ENCODE assay signal across 8 mouse cellular contexts in the genomic region with DNA sequence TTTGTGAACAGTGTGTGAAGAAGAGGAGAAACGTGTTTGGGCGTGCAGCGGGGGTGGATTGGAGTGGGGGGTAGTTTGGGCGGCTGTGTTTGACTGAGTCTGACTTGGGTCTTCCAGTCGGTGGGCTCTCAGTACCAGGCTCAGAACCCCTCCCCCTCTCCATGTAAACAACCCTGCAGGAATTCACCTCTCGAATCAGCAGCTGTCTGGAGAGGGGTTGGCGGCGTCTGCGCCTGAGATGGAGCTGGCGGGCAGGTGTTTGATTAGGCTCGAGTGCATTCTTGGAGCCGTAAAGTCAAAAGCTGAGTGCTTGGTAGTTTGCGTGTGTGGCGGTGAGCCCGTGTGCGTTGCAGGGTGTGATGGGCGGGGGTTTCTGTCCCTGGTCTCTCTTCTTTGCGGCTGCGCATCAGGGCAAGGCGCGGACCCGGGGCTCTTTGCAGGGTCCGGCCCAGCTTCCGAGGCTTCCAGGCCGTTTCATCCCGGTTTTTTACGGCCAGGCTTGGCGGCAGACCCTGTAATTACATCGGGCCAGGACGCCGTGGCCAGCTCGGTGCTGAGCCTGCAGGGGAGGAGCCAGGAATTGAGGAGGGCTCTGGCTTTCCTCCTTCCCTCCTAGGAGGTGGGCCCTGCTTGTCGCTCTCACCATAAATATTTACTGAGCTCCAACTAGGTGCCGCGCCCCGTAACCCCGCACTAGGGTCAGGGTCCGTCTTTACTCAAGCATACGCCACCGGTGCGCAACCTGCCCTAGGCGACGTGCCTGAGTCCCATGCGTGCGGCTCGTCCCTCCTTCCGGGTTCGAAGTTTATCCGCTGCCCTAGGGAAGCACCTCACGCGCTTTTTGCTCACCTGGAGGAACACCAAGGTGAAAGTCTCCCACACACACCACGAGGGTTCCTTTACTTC. TPM values are rescaled to one million over a fixed set of nuclear protein-coding genes. Genes with fewer than 3 reads are reported as not detected.
A peak's percentile ranks its signal among the peaks of the same experiment; 100 is the strongest.
DNase-seq lines count a peak whose midpoint lies in the region; ATAC-seq and TF ChIP-seq lines count a peak whose summit lies in the region.

A gene (minus strand): TSS at position 537 of the 906 bp plus-strand sequence.

- H3K4me3 ChIP-seq in heart, embryonic 12.5 days: peak within 1 kb of the TSS; percentile 64
- peak within 1 kb of the TSS; percentile 65 for H3K4me3 ChIP-seq in kidney, embryonic 15.5 days (replicated peaks)
- H3K4me3 ChIP-seq in lung, embryonic 14.5 days (ENCODE audit: low read depth, low read length): peak within 1 kb of the TSS; percentile 61

- peak; percentile 31 for TF ChIP-seq CTCF in lung, embryonic 14.5 days (IDR thresholded peaks at IDR 0.05; ENCODE audit: low read depth)

- DNase-seq in B cell, adult 2 months: peak; percentile 28 to 36
- DNase-seq in R1 (ENCODE audit: low read depth, low spot score): peak; percentile 67
- peak; percentile 70 for DNase-seq in embryo, embryonic 11 days
- peak; percentile 75 for DNase-seq in lung, embryonic 14.5 days
- peak; percentile 30 for DNase-seq in ovary, postnatal 10 days (ENCODE audit: low spot score)
- no peak for DNase-seq in frontal cortex, adult 2 months (ENCODE audit: extremely low spot score in 1 of 2, low spot score in 1 of 2)

- H3K27ac ChIP-seq in heart, embryonic 12.5 days (ENCODE audit: poor library complexity, severe bottlenecking): peak within 1 kb of the TSS; percentile 91
- peak within 1 kb of the TSS; percentile 95 for H3K27ac ChIP-seq in kidney, embryonic 15.5 days
- peak within 1 kb of the TSS; percentile 94 for H3K27ac ChIP-seq in lung, embryonic 14.5 days (ENCODE audit: low read depth)

- peak within 1 kb of the TSS; percentile 87 for H3K9ac ChIP-seq in heart, embryonic 12.5 days
- peak within 1 kb of the TSS; percentile 77 for H3K9ac ChIP-seq in kidney, embryonic 15.5 days
- peak within 1 kb of the TSS; percentile 74 for H3K9ac ChIP-seq in lung, embryonic 14.5 days

- peaks cover 4% of the 10 kb centered on the region for H3K36me3 ChIP-seq in heart, embryonic 12.5 days
- H3K36me3 ChIP-seq in kidney, embryonic 15.5 days: peaks cover 4% of the 10 kb centered on the region; the same call in 1 of the 2 replicates
- H3K36me3 ChIP-seq in lung, embryonic 14.5 days (ENCODE audit: insufficient read depth): peaks cover 4% of the 10 kb centered on the region; the same call in 1 of the 2 replicates

- peaks cover 44% of the 10 kb centered on the region for H3K4me1 ChIP-seq in heart, embryonic 12.5 days (replicated peaks)
- H3K4me1 ChIP-seq in kidney, embryonic 15.5 days: peaks cover 76% of the 10 kb centered on the region
- H3K4me1 ChIP-seq in lung, embryonic 14.5 days (ENCODE audit: insufficient read depth): peaks cover 9% of the 10 kb centered on the region; the same call in 1 of the 2 replicates

- H3K27me3 ChIP-seq in heart, embryonic 12.5 days (replicated peaks): no peaks in the 10 kb centered on the region
- peaks cover 4% of the 10 kb centered on the region; the same call in 1 of the 2 replicates for H3K27me3 ChIP-seq in kidney, embryonic 15.5 days
- H3K27me3 ChIP-seq in lung, embryonic 14.5 days (ENCODE audit: insufficient read depth, low read length): peaks cover 18% of the 10 kb centered on the region

- H3K4me2 ChIP-seq in heart, embryonic 12.5 days: peak within 1 kb of the TSS; percentile 93
- peak within 1 kb of the TSS; percentile 96 for H3K4me2 ChIP-seq in kidney, embryonic 15.5 days
- H3K4me2 ChIP-seq in lung, embryonic 14.5 days: peak within 1 kb of the TSS; percentile 92

- under 1% methylated on average over 52 of the region's 52 CpGs for WGBS in heart, embryonic 12.5 days
- under 1% methylated on average over 52 of the region's 52 CpGs for WGBS in kidney, embryonic 15.5 days
- WGBS in lung, embryonic 14.5 days: under 1% methylated on average over 52 of the region's 52 CpGs

- no peak for ATAC-seq in heart, embryonic 12.5 days (ENCODE audit: insufficient number of reproducible peaks, low FRiP score)
- peak; percentile 26; the same call in 1 of the 2 replicates for ATAC-seq in kidney, embryonic 15.5 days (replicated peaks; ENCODE audit: low FRiP score)
- ATAC-seq in lung, embryonic 14.5 days (ENCODE audit: insufficient read depth): peak; percentile 47

- H3K9me3 ChIP-seq in heart, embryonic 12.5 days (replicated peaks): no peaks in the 10 kb centered on the region
- H3K9me3 ChIP-seq in kidney, embryonic 15.5 days (replicated peaks): no peaks in the 10 kb centered on the region
- no peaks in the 10 kb centered on the region for H3K9me3 ChIP-seq in lung, embryonic 14.5 days (ENCODE audit: low read depth, low read length)

RNA-seq across cellular contexts. Expression of the gene that starts here (rescaled TPM):
- polyA plus RNA-seq in heart, embryonic 12.5 days (2016; fragmentation: Nextera tagmentation; extraction: Ambion mirVana): 27.0 and 31.0 TPM in 2 replicates
- polyA plus RNA-seq in kidney, embryonic 15.5 days (2015; fragmentation: Nextera tagmentation; extraction: Ambion mirVana): 66.0 and 66.6 TPM in 2 replicates
- 68.3 and 70.4 TPM in 2 replicates for polyA plus RNA-seq in lung, embryonic 14.5 days (2014; fragmentation: Nextera tagmentation; extraction: Ambion mirVana)
- 7.3 and 7.9 TPM in 2 replicates for polyA plus RNA-seq in frontal cortex, adult 2 months (2012; rRNA removed)

Comparison
In these comparisons a context has a peak if more than half of its experiments do, and no peak if none do; other contexts are left out.
1. DNase-seq: peak in B cell, adult 2 months (2 of 2), R1 (single experiment), embryo, embryonic 11 days (single experiment), lung, embryonic 14.5 days (single experiment) and ovary, postnatal 10 days (single experiment); none in frontal cortex, adult 2 months (0 of 2).
2. Peak in every context shown above with its lines, with median percentiles within 50 percentile points of each other: H3K27ac ChIP-seq, H3K4me2 ChIP-seq, H3K4me3 ChIP-seq and H3K9ac ChIP-seq.